Mouse (Mus musculus) intestine, postnatal 0 days (tissue): Measurements from ENCODE around the gene Cnpy3. TPM values are rescaled to one million over a fixed set of nuclear protein-coding genes. Genes with fewer than 3 reads are reported as not detected.

Experiments used
- ATAC-seq: fragments of 200-750 bp; cut with Nextera tagmentation; 2 replicates; pipeline ENCODE4 v1.8.0; 2017; ENCODE audit warnings: mild to moderate bottlenecking, moderate TSS enrichment, moderate library complexity
- H3K27ac ChIP-seq: fragments of 300-500 bp; sonication (generic); 2 replicates; pipeline ENCODE4 v1.5.1; 2014; ENCODE audit warnings: mild to moderate bottlenecking, low read depth, low read length, moderate library complexity
- H3K27me3 ChIP-seq: fragments of 300-500 bp; sonication (generic); replicated peaks from 2 replicates; pipeline ENCODE4 v1.6.1; 2014; ENCODE audit warnings: low read length, mixed read lengths; ENCODE audit not compliant: control insufficient read depth, insufficient read depth
- H3K36me3 ChIP-seq: fragments of 300-500 bp; sonication (generic); 2 replicates; pipeline ENCODE4 v1.6.1; 2014; ENCODE audit warnings: mild to moderate bottlenecking, moderate library complexity; ENCODE audit not compliant: control insufficient read depth, insufficient read depth
- H3K4me1 ChIP-seq: fragments of 300-500 bp; sonication (generic); replicated peaks from 2 replicates; pipeline ENCODE4 v1.6.1; 2014; ENCODE audit warnings: antibody characterized with exemption, low read length, mixed read lengths; ENCODE audit not compliant: control insufficient read depth, insufficient read depth
- H3K4me2 ChIP-seq: fragments of 300-500 bp; sonication (generic); replicated peaks from 2 replicates; pipeline ENCODE4 v1.6.1; 2014; ENCODE audit warnings: low read depth, mild to moderate bottlenecking, moderate library complexity
- H3K4me3 ChIP-seq: fragments of 300-500 bp; sonication (generic); 2 replicates; pipeline ENCODE4 v1.5.1; 2014; ENCODE audit warnings: low read depth, low read length
- H3K9ac ChIP-seq: fragments of 300-500 bp; sonication (generic); 2 replicates; pipeline ENCODE4 v1.6.1; 2014; ENCODE audit warnings: mild to moderate bottlenecking, low read depth, low read length
- H3K9me3 ChIP-seq: fragments of 300-500 bp; sonication (generic); 2 replicates; pipeline ENCODE4 v1.6.1; 2016; ENCODE audit warnings: mixed run types; ENCODE audit not compliant: control insufficient read depth
- CTCF ChIP-seq: sonication (generic); IDR thresholded peaks from 2 replicates; pipeline ENCODE4 v1.5.1; 2016; ENCODE audit warnings: low read depth, mild to moderate bottlenecking, control low read depth, antibody characterized with exemption, moderate library complexity
- WGBS: fragments of 180-500 bp; shearing (Covaris S2); extraction: QIAGEN DNeasy Blood & Tissue Kit; methylation state at CpG from one replicate; pipeline ENCODE4 v1.1.7; 2014; 5-methylcytosine and 5-hydroxymethylcytosine counted together
- polyA plus RNA-seq: library from polyadenylated mRNA; unstranded; fragments of >200 nt; fragmentation: Nextera tagmentation; extraction: Ambion mirVana; gene quantifications from 2 replicates; pipeline ENCODE4 v1.2.1, GENCODE M21; 2015

The Cnpy3 gene
- polyA plus RNA-seq, 1 experiment from 2014 or later = 35.6 TPM

GRCm38 (mm10) chr17:46750580-46750979, 1.4 kb downstream of the Cnpy3 start:
- Histone ChIP-seq H3K36me3 (peaks cover 13% of the 10 kb centered on the region; the same call in 1 of the 2 replicates), H3K27me3 (no peaks in the 10 kb centered on the region), H3K27ac (no peak overlapping the region), H3K4me1 (no peaks in the 10 kb centered on the region; the same call in 1 of the 2 replicates), H3K9me3 (no peaks in the 10 kb centered on the region), H3K4me2 (no peak overlapping the region), H3K4me3 (no peak overlapping the region), H3K9ac (no peak overlapping the region)
- no peak for TF ChIP-seq CTCF
- ATAC-seq = no peak
- 87% methylated on average over 4 of the region's 4 CpGs for WGBS

GRCm38 (mm10) chr17:46749282-46749681, 2.7 kb downstream of the Cnpy3 start:
- H3K4me3 ChIP-seq = no peak overlapping the region
- H3K27ac ChIP-seq = no peak overlapping the region
- no peak overlapping the region for H3K4me2 ChIP-seq
- H3K9ac ChIP-seq = no peak overlapping the region
- H3K36me3 ChIP-seq = peaks cover 23% of the 10 kb centered on the region; the same call in 1 of the 2 replicates
- H3K27me3 ChIP-seq = no peaks in the 10 kb centered on the region
- no peaks in the 10 kb centered on the region for H3K9me3 ChIP-seq
- no peak for ATAC-seq
- H3K4me1 ChIP-seq = no peaks in the 10 kb centered on the region; the same call in 1 of the 2 replicates
- 75% methylated on average over 5 of the region's 5 CpGs for WGBS
- TF ChIP-seq CTCF = no peak

- no peak overlapping the region for H3K4me3 ChIP-seq
- no peak for TF ChIP-seq CTCF
- H3K9me3 ChIP-seq = no peaks in the 10 kb centered on the region
- no peak overlapping the region for H3K9ac ChIP-seq
- WGBS = 83% methylated on average over 2 of the region's 2 CpGs
- no peaks in the 10 kb centered on the region; the same call in 1 of the 2 replicates for H3K4me1 ChIP-seq
- no peak overlapping the region for H3K27ac ChIP-seq
- H3K4me2 ChIP-seq = no peak overlapping the region
- no peak for ATAC-seq
- no peaks in the 10 kb centered on the region for H3K27me3 ChIP-seq
- peaks cover 37% of the 10 kb centered on the region for H3K36me3 ChIP-seq
Measured at GRCm38 (mm10) chr17:46747806-46748205, 4.2 kb downstream of the Cnpy3 start.

- Histone ChIP-seq H3K4me1 (no peaks in the 10 kb centered on the region; the same call in 1 of the 2 replicates), H3K9ac (no peak overlapping the region), H3K4me3 (no peak overlapping the region), H3K9me3 (no peaks in the 10 kb centered on the region), H3K4me2 (no peak overlapping the region), H3K27me3 (no peaks in the 10 kb centered on the region), H3K27ac (no peak overlapping the region), H3K36me3 (peaks cover 37% of the 10 kb centered on the region)
- 79% methylated on average over 8 of the region's 8 CpGs for WGBS
- ATAC-seq = no peak
- no peak for TF ChIP-seq CTCF
Measured at GRCm38 (mm10) chr17:46747234-46747633, 4.8 kb downstream of the Cnpy3 start.

- Histone ChIP-seq H3K4me2 (no peak overlapping the region), H3K4me1 (no peaks in the 10 kb centered on the region), H3K9me3 (no peaks in the 10 kb centered on the region), H3K27ac (no peak overlapping the region), H3K9ac (no peak overlapping the region), H3K27me3 (no peaks in the 10 kb centered on the region), H3K36me3 (peaks cover 44% of the 10 kb centered on the region), H3K4me3 (no peak overlapping the region)
- no peak for ATAC-seq
- WGBS = 89% methylated on average over 2 of the region's 2 CpGs
- no peak for TF ChIP-seq CTCF
Measured at GRCm38 (mm10) chr17:46745506-46745905, 6.5 kb downstream of the Cnpy3 start.

- WGBS = 90% methylated on average over 9 of the region's 9 CpGs
Measured at GRCm38 (mm10) chr17:46742986-46743385, 9.0 kb downstream of the Cnpy3 start.

GRCm38 (mm10) chr17:46741305-46741704, 10.7 kb downstream of the Cnpy3 start:
- Histone ChIP-seq H3K36me3 (peaks cover 36% of the 10 kb centered on the region), H3K4me2 (no peak overlapping the region), H3K9ac (no peak overlapping the region), H3K4me3 (no peak overlapping the region), H3K4me1 (no peaks in the 10 kb centered on the region), H3K27ac (no peak overlapping the region), H3K27me3 (no peaks in the 10 kb centered on the region), H3K9me3 (no peaks in the 10 kb centered on the region)
- WGBS = 89% methylated on average over 6 of the region's 6 CpGs
- no peak for ATAC-seq
- no peak for TF ChIP-seq CTCF

More at GRCm38 (mm10) chr17:46742986-46743385, 9.0 kb downstream of the Cnpy3 start:
- Histone ChIP-seq H3K4me2 (no peak overlapping the region), H3K9ac (no peak overlapping the region), H3K36me3 (peaks cover 44% of the 10 kb centered on the region), H3K4me3 (no peak overlapping the region), H3K27me3 (no peaks in the 10 kb centered on the region), H3K9me3 (no peaks in the 10 kb centered on the region), H3K27ac (no peak overlapping the region), H3K4me1 (no peaks in the 10 kb centered on the region)
- ATAC-seq = no peak
- no peak for TF ChIP-seq CTCF
